Mouse (Mus musculus): ENCODE measurements around the gene Lrrc45. TPM values are rescaled to one million over a fixed set of nuclear protein-coding genes. Genes with fewer than 3 reads are reported as not detected.

The Lrrc45 gene
- 36.7 to 47.4 TPM (median 37.6 TPM) in 4 replicates for total RNA-seq (2023)

GRCm38 (mm10) chr11:120713580-120714518 lies at the start of gene Lrrc45, which contains the start of gene Cenpx:
Gene Lrrc45 (plus strand): TSS chr11:120713925.
Gene Cenpx (minus strand): TSS chr11:120713738.

GRCm38 (mm10) chr11:120672687-120673593 lies 40.8 kb upstream of the Lrrc45 start, which contains the start of gene Aspscr1:
Gene Aspscr1 (plus strand): TSS chr11:120672973.

GRCm38 (mm10) chr11:120721124-120722066 lies 7.7 kb downstream of the Lrrc45 start, which contains the start of gene Rac3:
Gene Rac3 (plus strand): TSS chr11:120721470.

GRCm38 (mm10) chr11:120727169-120727527 lies 13.4 kb downstream of the Lrrc45 start, which contains the start of gene Dcxr:
Gene Dcxr (minus strand): TSS chr11:120727281.

GRCm38 (mm10) chr11:120731858-120732680 lies 18.3 kb downstream of the Lrrc45 start, which contains the start of gene Cbr2:
Gene Cbr2 (minus strand): TSS chr11:120732114.

GRCm38 (mm10) chr11:120762672-120763041 lies 48.9 kb downstream of the Lrrc45 start, which contains the start of gene Hmga1b:
Gene Hmga1b (plus strand): TSS chr11:120762794.

Other genes starting within 250 kb of the Lrrc45 start
- 4.9 to 14.4 TPM (median 11.7 TPM) in 4 replicates for gene Arl16, start 246.3 kb upstream of the Lrrc45 start, total RNA-seq (2023)
- gene Mrpl12, start 229.3 kb upstream of the Lrrc45 start, total RNA-seq (2023), result 31.5 to 40.7 TPM (median 34.0 TPM) in 4 replicates
- 12.3 to 14.2 TPM (median 13.2 TPM) in 4 replicates for gene Slc25a10, start 222.1 kb upstream of the Lrrc45 start, total RNA-seq (2023)
- gene Gcgr, start 183.2 kb upstream of the Lrrc45 start, total RNA-seq (2023), result not detected in 4 replicates
- gene Mcrip1, start 164.2 kb upstream of the Lrrc45 start, total RNA-seq (2023), result 38.2 to 45.1 TPM (median 40.3 TPM) in 4 replicates
- gene Ppp1r27, start 162.8 kb upstream of the Lrrc45 start, total RNA-seq (2023), result not detected in 4 replicates
- gene P4hb, start 140.7 kb upstream of the Lrrc45 start, total RNA-seq (2023), result 147 to 174 TPM (median 161 TPM) in 4 replicates
- 511 to 532 TPM (median 521 TPM) in 4 replicates for gene Arhgdia, start 132.3 kb upstream of the Lrrc45 start, total RNA-seq (2023)
- 140 to 161 TPM (median 155 TPM) in 4 replicates for gene Alyref, start 115.6 kb upstream of the Lrrc45 start, total RNA-seq (2023)
- gene Anapc11, start 115.5 kb upstream of the Lrrc45 start, total RNA-seq (2023), result 39.9 to 45.2 TPM (median 44.4 TPM) in 4 replicates
- not detected in 4 replicates for gene Npb, start 105.4 kb upstream of the Lrrc45 start, total RNA-seq (2023)
- 101 to 110 TPM (median 102 TPM) in 4 replicates for gene Pcyt2, start 96.0 kb upstream of the Lrrc45 start, total RNA-seq (2023)
- gene Sirt7, start 88.7 kb upstream of the Lrrc45 start, total RNA-seq (2023), result 95.8 to 118 TPM (median 106 TPM) in 4 replicates
- 66.1 to 75.4 TPM (median 73.7 TPM) in 4 replicates for gene Mafg, start 80.3 kb upstream of the Lrrc45 start, total RNA-seq (2023)
- gene Pycr1, start 70.2 kb upstream of the Lrrc45 start, total RNA-seq (2023), result 0.81 to 4.3 TPM (median 1.4 TPM) in 4 replicates
- 1.5 to 2.0 TPM in 2 of 4 replicates, not detected in the others for gene Myadml2, start 65.8 kb upstream of the Lrrc45 start, total RNA-seq (2023)
- not detected in 4 replicates for gene Notum, start 52.8 kb upstream of the Lrrc45 start, total RNA-seq (2023)
- gene Aspscr1, start 41.0 kb upstream of the Lrrc45 start, total RNA-seq (2023), result 95.9 to 114 TPM (median 110 TPM) in 4 replicates
- gene Cenpx, start 187 bp upstream of the Lrrc45 start, total RNA-seq (2023), result 26.6 to 39.0 TPM (median 29.3 TPM) in 4 replicates
- 0.86 TPM in 1 of 4 replicates, not detected in the others for gene Rac3, start 7.5 kb downstream of the Lrrc45 start, total RNA-seq (2023)
- gene Dcxr, start 13.4 kb downstream of the Lrrc45 start, total RNA-seq (2023), result 13.4 to 18.0 TPM (median 16.8 TPM) in 4 replicates
- not detected in 4 replicates for gene Cbr2, start 18.2 kb downstream of the Lrrc45 start, total RNA-seq (2023)
- 33.4 to 46.4 TPM (median 42.5 TPM) in 4 replicates for gene Hmga1b, start 48.9 kb downstream of the Lrrc45 start, total RNA-seq (2023)
- 12.1 to 16.6 TPM (median 12.6 TPM) in 4 replicates for gene Rfng, start 70.3 kb downstream of the Lrrc45 start, total RNA-seq (2023)
- gene Gps1, start 70.3 kb downstream of the Lrrc45 start, total RNA-seq (2023), result 70.3 to 87.1 TPM (median 75.6 TPM) in 4 replicates
- gene Dus1l, start 82.5 kb downstream of the Lrrc45 start, total RNA-seq (2023), result 49.8 to 57.3 TPM (median 53.2 TPM) in 4 replicates
- 117 to 130 TPM (median 124 TPM) in 4 replicates for gene Fasn, start 110.6 kb downstream of the Lrrc45 start, total RNA-seq (2023)
- 0.54 to 1.0 TPM (median 0.88 TPM) in 4 replicates for gene Ccdc57, start 218.9 kb downstream of the Lrrc45 start, total RNA-seq (2023)
- gene Slc16a3, start 234.6 kb downstream of the Lrrc45 start, total RNA-seq (2023), result 0.95 to 1.4 TPM (median 1.3 TPM) in 4 replicates

Measured in B cell, adult 62 days (primary cell).